Mouse (Mus musculus) hindbrain, embryonic 10.5 days (tissue): ENCODE results near the gene Fggy. TPM values are rescaled to one million over a fixed set of nuclear protein-coding genes. Genes with fewer than 3 reads are reported as not detected.

Source experiments
- DNase-seq: peaks from one replicate; pipeline ENCODE4 v3.0.0-alpha.2; 2017; ENCODE audit warnings: low spot score
- H3K27ac ChIP-seq: fragments of 300-500 bp; sonication (generic); 2 replicates; pipeline ENCODE4 v1.5.1; 2016; ENCODE audit warnings: mild to moderate bottlenecking, moderate library complexity
- H3K27me3 ChIP-seq: fragments of 300-500 bp; sonication (generic); 2 replicates; pipeline ENCODE4 v1.6.1; 2016; ENCODE audit warnings: mild to moderate bottlenecking; ENCODE audit not compliant: poor library complexity, insufficient read depth, severe bottlenecking
- H3K36me3 ChIP-seq: fragments of 300-500 bp; sonication (generic); 2 replicates; pipeline ENCODE4 v1.6.1; 2016; ENCODE audit warnings: mild to moderate bottlenecking, moderate library complexity
- H3K4me1 ChIP-seq: fragments of 300-500 bp; sonication (generic); replicated peaks from 2 replicates; pipeline ENCODE4 v1.6.1; 2016; ENCODE audit warnings: mild to moderate bottlenecking
- H3K4me3 ChIP-seq: fragments of 300-500 bp; sonication (generic); 2 replicates; pipeline ENCODE4 v1.5.1; 2016; ENCODE audit warnings: mild to moderate bottlenecking, moderate library complexity
- H3K9me3 ChIP-seq: fragments of 300-500 bp; sonication (generic); 2 replicates; pipeline ENCODE4 v1.6.1; 2016; ENCODE audit warnings: mild to moderate bottlenecking, moderate library complexity
- WGBS: fragments of 180-500 bp; shearing (Covaris S2); methylation state at CpG from one replicate; pipeline ENCODE4 v1.1.7; 2016; 5-methylcytosine and 5-hydroxymethylcytosine counted together
- polyA plus RNA-seq: library from polyadenylated mRNA; unstranded; fragments of >200 nt; fragmentation: Nextera tagmentation; extraction: Ambion mirVana; gene quantifications from 2 replicates; pipeline ENCODE4 v1.2.1, GENCODE M21; 2016

Gene Fggy
- polyA plus RNA-seq, 1 experiment from 2014 or later: 7.5 TPM

DNA sequence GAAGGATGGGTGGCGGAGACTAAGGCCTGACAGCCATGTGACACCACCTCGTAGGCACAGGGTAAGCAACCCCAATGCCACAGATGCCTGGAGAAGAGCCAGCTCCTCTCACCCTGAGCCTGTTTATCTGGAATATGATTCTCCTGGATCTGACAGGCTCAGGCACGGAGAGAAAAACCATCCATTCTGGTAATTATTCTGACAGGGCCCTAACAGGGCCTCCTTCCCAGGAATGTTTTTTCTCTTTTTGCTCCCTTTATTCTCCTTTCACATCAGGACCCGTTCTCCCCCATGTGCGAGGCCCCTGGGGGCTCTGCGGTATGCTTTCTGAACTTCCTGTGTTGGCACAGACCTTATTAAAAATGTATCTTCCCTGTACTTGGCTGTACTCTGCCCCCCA lies 94.7 kb downstream of the Fggy start:
- Histone ChIP-seq H3K9me3 (no peaks in the 10 kb centered on the region), H3K4me1 (peaks cover 13% of the 10 kb centered on the region), H3K27me3 (no peaks in the 10 kb centered on the region), H3K27ac (peak overlapping the region; percentile 60; the same call in 1 of the 2 replicates), H3K36me3 (no peaks in the 10 kb centered on the region), H3K4me3 (no peak overlapping the region)
- no peak for DNase-seq
- 63% methylated on average over 6 of the region's 6 CpGs for WGBS

DNA sequence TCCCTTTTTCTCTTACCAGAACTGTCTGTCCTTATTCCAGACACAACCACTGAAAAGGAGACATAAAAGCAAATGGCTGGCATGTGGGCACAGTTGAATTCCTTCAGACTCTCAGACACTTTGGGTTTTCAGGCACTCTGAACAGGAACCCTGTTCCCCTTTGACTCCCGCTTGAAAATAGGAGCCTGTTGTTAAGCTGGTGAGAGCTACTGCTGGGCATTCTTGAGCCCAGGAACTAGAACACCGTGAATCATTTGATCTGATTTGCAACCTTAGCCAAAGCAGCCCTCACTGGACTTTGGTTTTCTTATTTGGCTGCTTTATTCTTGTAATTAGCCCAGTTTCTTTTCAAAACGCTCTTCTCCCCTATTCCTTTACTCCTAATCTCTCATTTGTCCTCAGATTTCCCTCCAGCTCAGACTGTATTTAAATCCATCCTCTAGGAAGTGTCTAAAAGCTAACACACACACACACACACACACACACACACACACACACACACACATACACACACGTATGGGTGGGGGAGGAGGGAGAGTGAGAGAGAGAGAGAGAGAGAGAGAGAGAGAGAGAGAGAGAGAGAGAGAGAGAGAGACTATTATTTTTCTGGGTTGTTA lies 96.1 kb downstream of the Fggy start:
- WGBS: 48% methylated on average over 3 of the region's 4 CpGs
- H3K36me3 ChIP-seq: no peaks in the 10 kb centered on the region
- peak overlapping the region; percentile 16 for H3K27ac ChIP-seq

DNA sequence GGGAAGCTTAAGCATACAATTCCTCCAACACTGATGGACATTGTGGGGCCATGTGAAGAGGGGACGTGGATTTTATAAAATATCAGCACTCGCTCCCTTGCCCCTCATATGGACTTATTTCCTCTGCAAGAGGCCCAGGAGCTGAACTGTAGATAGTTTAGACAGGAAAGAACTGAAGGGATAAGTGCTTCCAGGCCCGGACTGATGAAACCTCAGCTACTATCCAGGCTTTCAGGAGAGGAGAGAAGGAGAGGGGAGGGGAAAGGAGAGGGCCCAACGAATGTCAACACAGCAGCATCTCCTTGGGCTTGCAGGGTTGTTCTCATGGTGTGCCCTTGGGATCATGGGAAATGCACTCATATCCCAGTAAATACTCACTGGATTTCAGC lies 96.6 kb downstream of the Fggy start:
- H3K4me1 ChIP-seq: peaks cover 17% of the 10 kb centered on the region
- WGBS: 62% methylated on average over 4 of the region's 4 CpGs
- H3K36me3 ChIP-seq: no peaks in the 10 kb centered on the region
- DNase-seq: no peak
- no peaks in the 10 kb centered on the region for H3K9me3 ChIP-seq
- H3K27me3 ChIP-seq: no peaks in the 10 kb centered on the region
- no peak overlapping the region for H3K27ac ChIP-seq
- no peak overlapping the region for H3K4me3 ChIP-seq

More for the DNA sequence above, 96.1 kb downstream of the Fggy start:
- Histone ChIP-seq H3K4me3 (no peak overlapping the region), H3K9me3 (no peaks in the 10 kb centered on the region), H3K27me3 (no peaks in the 10 kb centered on the region), H3K4me1 (peaks cover 13% of the 10 kb centered on the region)
- no peak for DNase-seq

DNA sequence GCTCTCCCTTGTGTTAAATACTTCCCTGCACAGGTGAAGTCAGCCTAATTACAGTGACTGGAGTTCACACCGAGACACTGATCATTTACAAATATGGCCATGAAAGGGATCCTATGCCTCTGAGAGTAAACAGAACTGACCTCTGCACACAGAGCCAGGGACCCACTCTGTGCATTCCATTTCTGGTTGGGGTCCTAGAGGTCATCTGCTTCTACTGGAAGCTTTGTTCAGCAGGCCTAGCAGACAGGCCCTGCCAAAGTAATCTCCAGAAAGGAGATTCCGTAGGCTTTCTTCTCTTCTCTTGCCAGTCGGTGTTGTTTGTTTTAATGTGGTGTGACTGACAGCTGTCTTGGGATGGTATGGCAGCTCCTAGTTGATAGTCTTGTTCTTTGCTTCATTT lies 101.7 kb downstream of the Fggy start:
- Histone ChIP-seq H3K36me3 (no peaks in the 10 kb centered on the region), H3K4me1 (peaks cover 18% of the 10 kb centered on the region), H3K9me3 (no peaks in the 10 kb centered on the region), H3K27ac (no peak overlapping the region), H3K4me3 (no peak overlapping the region), H3K27me3 (no peaks in the 10 kb centered on the region)
- 13% methylated on average over 3 of the region's 3 CpGs for WGBS
- no peak for DNase-seq

DNA sequence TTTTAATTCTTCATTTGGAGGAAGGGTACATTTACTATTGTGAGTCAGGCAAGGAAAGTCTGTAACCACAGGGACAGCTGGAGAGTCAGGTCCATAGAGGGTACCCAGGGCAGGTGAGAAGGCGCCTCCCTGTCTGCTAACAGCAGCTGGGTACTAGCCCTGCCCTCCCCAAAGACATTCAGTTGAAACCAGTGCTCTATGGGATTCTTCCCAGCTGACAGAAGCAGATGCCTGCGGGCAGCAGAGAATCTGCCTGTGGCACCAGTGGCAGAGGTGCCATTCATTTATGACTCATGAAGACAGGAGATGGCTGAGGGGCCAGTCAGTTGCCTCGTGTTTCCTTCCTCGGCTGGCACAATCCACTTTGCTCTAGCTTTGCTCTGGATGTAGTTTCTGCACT lies 106.3 kb downstream of the Fggy start:
- Histone ChIP-seq H3K4me3 (no peak overlapping the region), H3K27me3 (no peaks in the 10 kb centered on the region), H3K27ac (no peak overlapping the region), H3K9me3 (no peaks in the 10 kb centered on the region), H3K4me1 (peaks cover 23% of the 10 kb centered on the region), H3K36me3 (no peaks in the 10 kb centered on the region)
- DNase-seq: no peak
- WGBS: 82% methylated on average over 4 of the region's 4 CpGs

DNA sequence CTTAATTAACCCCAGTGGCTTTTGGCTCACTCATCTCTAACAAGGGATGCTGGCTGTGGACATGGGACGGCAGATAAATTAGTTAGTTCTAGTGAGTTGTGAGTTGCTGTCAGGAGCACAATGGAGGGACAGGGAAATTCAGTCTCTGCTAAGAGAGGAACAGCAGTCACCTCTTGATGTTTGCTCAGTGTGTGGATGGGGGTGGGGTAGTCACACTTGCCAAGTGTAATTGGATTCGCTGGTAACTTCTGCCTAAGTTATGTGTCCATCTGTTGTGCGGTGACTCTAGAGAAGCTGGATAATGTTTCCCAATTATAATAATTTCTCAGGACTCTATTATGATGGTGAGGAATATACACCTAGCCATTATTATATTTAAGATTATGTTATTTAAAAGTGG lies 107.0 kb downstream of the Fggy start:
- Histone ChIP-seq H3K27me3 (no peaks in the 10 kb centered on the region), H3K27ac (no peak overlapping the region), H3K4me1 (peaks cover 15% of the 10 kb centered on the region; the same call in 1 of the 2 replicates), H3K4me3 (no peak overlapping the region), H3K9me3 (no peaks in the 10 kb centered on the region), H3K36me3 (no peaks in the 10 kb centered on the region)
- DNase-seq: no peak
- WGBS: 73% methylated on average over 3 of the region's 3 CpGs

DNA sequence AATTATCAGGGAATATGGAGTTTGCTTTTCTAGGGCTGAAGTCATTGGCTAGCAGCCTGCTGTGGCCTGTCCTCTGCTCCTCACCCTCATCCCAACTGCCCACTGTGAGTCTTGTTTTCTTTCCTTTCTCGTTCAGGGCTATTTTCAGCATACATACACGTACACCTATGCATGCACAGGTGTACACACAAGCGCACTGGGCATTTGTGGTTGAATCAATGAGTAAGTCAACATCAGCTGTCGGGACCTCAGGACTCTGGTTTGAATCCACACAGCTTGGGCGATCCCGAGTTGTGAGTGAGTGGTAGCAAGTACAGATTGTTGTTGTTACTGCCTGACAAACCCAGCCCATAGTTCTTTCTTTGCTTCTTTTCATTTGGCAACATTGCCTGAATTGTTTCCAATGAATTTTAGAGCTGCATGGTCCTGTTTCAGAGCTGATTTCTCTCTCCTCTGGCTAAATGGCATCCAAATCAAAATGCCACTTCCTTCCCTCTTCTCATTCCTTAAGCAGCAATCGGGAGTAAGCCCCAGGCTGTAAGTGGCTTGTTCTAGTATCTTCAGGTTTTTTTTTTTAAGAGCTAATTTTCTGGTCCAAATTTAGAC lies 109.1 kb downstream of the Fggy start:
- WGBS: 89% methylated on average over 7 of the region's 7 CpGs
- Histone ChIP-seq H3K36me3 (no peaks in the 10 kb centered on the region), H3K4me3 (no peak overlapping the region), H3K4me1 (peaks cover 11% of the 10 kb centered on the region; the same call in 1 of the 2 replicates), H3K27ac (no peak overlapping the region), H3K9me3 (no peaks in the 10 kb centered on the region), H3K27me3 (no peaks in the 10 kb centered on the region)
- no peak for DNase-seq

DNA sequence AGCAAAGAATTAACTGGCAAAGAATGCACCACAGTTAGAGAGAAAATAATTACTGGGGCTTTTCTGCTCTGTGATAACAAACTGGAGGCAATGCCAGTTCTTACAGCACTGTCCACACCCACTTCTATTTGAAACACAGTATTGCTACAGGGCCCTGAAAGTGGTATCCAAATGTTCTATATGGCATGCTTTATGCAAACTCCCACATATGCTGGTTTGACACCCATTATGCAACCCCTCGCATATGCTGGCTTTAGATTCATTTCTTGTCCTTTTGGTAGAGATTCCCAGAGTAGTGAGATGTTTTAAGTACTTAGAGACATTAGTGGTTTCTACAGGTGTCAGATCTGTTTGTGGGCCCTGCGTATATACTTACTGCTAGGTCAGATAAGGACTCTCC lies 109.6 kb downstream of the Fggy start:
- Histone ChIP-seq H3K27me3 (no peaks in the 10 kb centered on the region), H3K36me3 (no peaks in the 10 kb centered on the region), H3K4me1 (peaks cover 11% of the 10 kb centered on the region; the same call in 1 of the 2 replicates), H3K9me3 (no peaks in the 10 kb centered on the region), H3K4me3 (no peak overlapping the region), H3K27ac (no peak overlapping the region)
- 98% methylated on average over 2 of the region's 2 CpGs for WGBS
- no peak for DNase-seq

DNA sequence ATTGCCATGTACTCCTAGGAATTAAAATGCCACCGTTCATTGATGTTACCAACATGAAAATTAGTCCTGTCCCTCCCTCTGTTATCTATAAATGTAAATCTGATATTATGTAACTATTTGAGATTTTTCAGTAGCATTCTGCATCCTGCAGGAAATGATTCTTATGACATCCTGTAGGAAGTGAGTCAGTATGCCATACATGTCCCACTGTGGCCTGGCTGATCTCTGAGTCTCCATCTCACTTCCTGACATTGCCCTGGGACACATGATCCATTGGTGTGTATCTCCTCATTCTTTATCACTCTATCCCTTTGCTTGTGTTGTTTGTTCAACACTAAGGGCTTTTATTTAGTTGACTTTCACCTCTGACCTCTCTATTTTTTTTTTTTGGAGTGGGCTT lies 110.3 kb downstream of the Fggy start:
- WGBS: 82% methylated on average over 1 of the region's 1 CpGs
- no peaks in the 10 kb centered on the region for H3K9me3 ChIP-seq
- no peak for DNase-seq

DNA sequence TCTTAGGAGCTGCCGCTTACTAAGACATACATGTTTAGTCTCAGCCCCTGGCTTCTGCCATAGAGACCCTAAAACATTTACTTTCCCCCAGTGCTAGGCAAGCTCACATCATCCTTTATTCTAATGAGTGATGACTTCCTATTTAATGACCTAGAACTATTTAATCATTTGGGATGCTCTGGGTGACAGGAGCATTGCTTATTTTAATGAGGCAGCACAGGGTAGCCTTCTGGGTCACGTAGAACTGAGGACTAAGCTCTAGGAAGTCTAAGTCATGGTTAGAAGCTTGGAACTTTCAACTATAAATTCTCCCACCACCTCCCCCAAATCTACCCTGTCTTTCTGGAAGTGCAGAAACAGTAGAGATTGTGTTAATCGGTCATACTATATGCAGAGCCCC lies 111.2 kb downstream of the Fggy start:
- peaks cover 10% of the 10 kb centered on the region; the same call in 1 of the 2 replicates for H3K4me1 ChIP-seq
- no peaks in the 10 kb centered on the region for H3K9me3 ChIP-seq
- H3K27ac ChIP-seq: no peak overlapping the region
- no peaks in the 10 kb centered on the region for H3K27me3 ChIP-seq
- no peak for DNase-seq
- H3K4me3 ChIP-seq: no peak overlapping the region
- H3K36me3 ChIP-seq: no peaks in the 10 kb centered on the region
- 89% methylated on average over 3 of the region's 3 CpGs for WGBS

More for the DNA sequence above, 110.3 kb downstream of the Fggy start:
- H3K27ac ChIP-seq: no peak overlapping the region
- H3K27me3 ChIP-seq: no peaks in the 10 kb centered on the region
- H3K36me3 ChIP-seq: no peaks in the 10 kb centered on the region
- no peak overlapping the region for H3K4me3 ChIP-seq
- peaks cover 11% of the 10 kb centered on the region; the same call in 1 of the 2 replicates for H3K4me1 ChIP-seq

DNA sequence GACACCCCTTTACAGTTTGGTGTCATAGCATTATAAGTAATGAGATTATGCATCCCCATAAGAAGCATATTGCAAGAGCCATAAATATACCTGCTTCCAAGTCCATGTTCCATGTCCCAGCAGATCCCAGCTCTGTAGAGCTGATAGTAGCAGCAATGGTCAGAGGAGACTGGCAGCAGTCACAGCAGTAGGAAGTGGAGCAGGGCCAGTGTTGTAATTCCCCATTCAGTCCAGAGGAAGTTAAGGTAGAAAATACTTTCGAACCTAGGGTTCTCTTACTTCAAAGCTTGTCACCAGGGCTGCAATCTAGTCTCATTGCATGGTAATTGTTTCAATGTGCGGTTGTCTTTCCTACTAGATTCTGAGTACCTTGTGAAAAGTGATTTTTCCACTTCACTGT lies 112.0 kb downstream of the Fggy start:
- Histone ChIP-seq H3K27ac (no peak overlapping the region), H3K27me3 (no peaks in the 10 kb centered on the region), H3K9me3 (no peaks in the 10 kb centered on the region), H3K4me1 (peaks cover 2% of the 10 kb centered on the region; the same call in 1 of the 2 replicates), H3K36me3 (no peaks in the 10 kb centered on the region), H3K4me3 (no peak overlapping the region)
- 70% methylated on average over 2 of the region's 2 CpGs for WGBS
- DNase-seq: no peak

DNA sequence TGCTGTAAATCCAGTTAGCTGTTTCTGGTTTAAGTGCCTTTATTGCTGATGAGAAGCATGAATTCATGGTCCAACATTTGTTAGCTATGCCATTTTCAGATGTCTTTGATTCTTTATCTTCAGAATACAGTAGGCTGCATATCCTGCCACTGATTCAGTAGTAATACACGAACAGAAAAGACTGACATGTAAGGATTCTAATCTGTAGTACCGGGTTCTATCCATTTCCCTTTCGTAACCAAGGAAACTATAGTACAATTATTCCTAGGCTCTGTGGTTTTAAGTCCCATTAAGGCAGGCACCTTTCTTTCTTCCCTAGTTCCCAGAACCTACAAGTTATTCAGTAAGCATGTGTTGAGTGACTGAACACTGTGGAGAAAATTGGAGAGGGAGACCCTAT lies 113.3 kb downstream of the Fggy start:
- WGBS: 89% methylated on average over 3 of the region's 3 CpGs
- H3K9me3 ChIP-seq: no peaks in the 10 kb centered on the region

DNA sequence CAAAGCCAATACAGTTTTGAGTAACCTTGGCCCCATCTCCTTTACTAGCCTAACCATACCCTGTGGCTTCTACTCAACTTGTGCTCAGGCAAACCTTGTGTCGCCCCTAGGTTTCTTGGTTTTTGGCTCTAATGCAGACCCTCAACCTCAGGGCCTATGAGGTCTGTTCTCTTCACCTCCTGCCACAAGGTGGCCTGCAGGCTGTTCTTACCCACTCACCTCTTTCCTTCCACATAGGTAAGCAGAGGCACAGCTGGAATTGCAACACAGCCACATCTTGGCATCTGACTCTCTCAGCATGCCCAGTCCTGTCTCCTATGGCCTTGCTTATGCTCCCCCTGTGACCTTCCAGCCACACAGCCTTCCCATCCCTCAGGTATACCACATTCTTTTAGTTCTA lies 114.7 kb downstream of the Fggy start:
- Histone ChIP-seq H3K9me3 (no peaks in the 10 kb centered on the region), H3K36me3 (no peaks in the 10 kb centered on the region), H3K27ac (no peak overlapping the region), H3K4me3 (no peak overlapping the region), H3K27me3 (no peaks in the 10 kb centered on the region), H3K4me1 (no peaks in the 10 kb centered on the region)
- DNase-seq: no peak
- 92% methylated on average over 1 of the region's 1 CpGs for WGBS

More for the DNA sequence above, 113.3 kb downstream of the Fggy start:
- no peak overlapping the region for H3K27ac ChIP-seq
- DNase-seq: no peak
- no peak overlapping the region for H3K4me3 ChIP-seq
- no peaks in the 10 kb centered on the region for H3K4me1 ChIP-seq
- H3K27me3 ChIP-seq: no peaks in the 10 kb centered on the region
- no peaks in the 10 kb centered on the region for H3K36me3 ChIP-seq
